Mouse (Mus musculus) spleen, adult 2 months (tissue): ENCODE data around the gene Sec24c. TPM values are rescaled to one million over a fixed set of nuclear protein-coding genes. Genes with fewer than 3 reads are reported as not detected.

ENCODE experiments used
- DNase-seq, 2 experiments: peaks; one replicate each; pipeline versions ENCODE4 v3.0.0 to v3.0.0-alpha.2; 2012 to 2021; ENCODE audit warnings: low spot score in 2 of 2, low read depth in 1 of 2
- H3K27ac ChIP-seq: fragments of 200-500 bp; 2 replicates; pipeline ENCODE4 v1.5.1; 2012; ENCODE audit warnings: low read length, inconsistent platforms; ENCODE audit not compliant: insufficient read depth
- H3K27me3 ChIP-seq: fragments of 200-500 bp; 2 replicates; pipeline ENCODE4 v1.6.1; 2012; ENCODE audit warnings: mild to moderate bottlenecking, moderate library complexity, low read length, inconsistent platforms; ENCODE audit not compliant: control insufficient read depth, insufficient read depth
- H3K36me3 ChIP-seq: fragments of 200-500 bp; 2 replicates; pipeline ENCODE4 v1.6.1; 2012; ENCODE audit warnings: mild to moderate bottlenecking, low read length, inconsistent platforms; ENCODE audit not compliant: control insufficient read depth, insufficient read depth
- H3K4me1 ChIP-seq: fragments of 200-500 bp; 2 replicates; pipeline ENCODE4 v1.6.1; 2011; ENCODE audit warnings: inconsistent platforms; ENCODE audit not compliant: control insufficient read depth, insufficient read depth, insufficient read length
- H3K4me3 ChIP-seq: fragments of 200-500 bp; 2 replicates; pipeline ENCODE4 v1.5.1; 2011; ENCODE audit warnings: mild to moderate bottlenecking, inconsistent platforms; ENCODE audit not compliant: insufficient read depth, insufficient read length; ENCODE audit errors: extremely low read depth
- CTCF ChIP-seq: fragments of 200-500 bp; IDR thresholded peaks from 2 replicates; pipeline ENCODE4 v1.5.1; 2011; ENCODE audit warnings: mild to moderate bottlenecking, inconsistent platforms; ENCODE audit not compliant: insufficient read depth, insufficient read length, insufficient replicate concordance; ENCODE audit errors: extremely low read depth
- POLR2A ChIP-seq: fragments of 200-500 bp; IDR thresholded peaks from 2 replicates; pipeline ENCODE4 v1.6.1; 2011; ENCODE audit warnings: low read depth, low read length, inconsistent platforms
- WGBS: fragments of 180-500 bp; shearing (Covaris S2); methylation state at CpG from one replicate; pipeline ENCODE4 v1.1.7; 2018; 5-methylcytosine and 5-hydroxymethylcytosine counted together
- polyA plus RNA-seq: library from polyadenylated mRNA; depleted of rRNA; stranded (reverse); fragments of >200 nt; gene quantifications from 2 replicates; pipeline ENCODE4 v1.2.3, GENCODE M21; 2012

Sec24c gene
- polyA plus RNA-seq, 1 experiment = 181 TPM

GRCm38 (mm10) chr14:20660827-20661660 lies 13.1 kb upstream of the Sec24c start:
- peak overlapping the region; percentile 28; the same call in 1 of the 2 replicates for H3K27ac ChIP-seq
- H3K4me3 ChIP-seq = peak overlapping the region; percentile 68

GRCm38 (mm10) chr14:20661661-20662331 lies 12.3 kb upstream of the Sec24c start:
- Histone ChIP-seq H3K27me3 (0 out of 2 replicates have a peak, but pooled peaks cover 2% of the 10 kb centered on the region), H3K4me1 (no peaks in the 10 kb centered on the region), H3K4me3 (peak overlapping the region; percentile 56; the same call in 1 of the 2 replicates), H3K27ac (no peak overlapping the region), H3K36me3 (no peaks in the 10 kb centered on the region)
- no peak for DNase-seq
- 64% methylated on average over 19 of the region's 19 CpGs for WGBS
- TF ChIP-seq POLR2A (no peak), CTCF (no peak)

More at GRCm38 (mm10) chr14:20660827-20661660, 13.1 kb upstream of the Sec24c start:
- Histone ChIP-seq H3K27me3 (0 out of 2 replicates have a peak, but pooled peaks cover 2% of the 10 kb centered on the region), H3K4me1 (no peaks in the 10 kb centered on the region), H3K36me3 (no peaks in the 10 kb centered on the region)
- 3% methylated on average over 52 of the region's 52 CpGs for WGBS
- peak; percentile 76; the same call in 1 of the 2 replicates for TF ChIP-seq CTCF
- no peak for TF ChIP-seq POLR2A
- DNase-seq = peak; percentile 88 to 89

GRCm38 (mm10) chr14:20662740-20663139 lies 11.4 kb upstream of the Sec24c start:
- 0 out of 2 replicates have a peak, but pooled peaks cover 2% of the 10 kb centered on the region for H3K27me3 ChIP-seq
- DNase-seq = no peak

GRCm38 (mm10) chr14:20663601-20664000 lies 10.5 kb upstream of the Sec24c start:
- 0 out of 2 replicates have a peak, but pooled peaks cover 2% of the 10 kb centered on the region for H3K27me3 ChIP-seq
- H3K27ac ChIP-seq = no peak overlapping the region
- TF ChIP-seq POLR2A (no peak), CTCF (no peak)
- no peaks in the 10 kb centered on the region for H3K4me1 ChIP-seq
- WGBS = 90% methylated on average over 2 of the region's 2 CpGs
- no peaks in the 10 kb centered on the region for H3K36me3 ChIP-seq
- H3K4me3 ChIP-seq = no peak overlapping the region
- no peak for DNase-seq

More at GRCm38 (mm10) chr14:20662740-20663139, 11.4 kb upstream of the Sec24c start:
- WGBS = 94% methylated on average over 3 of the region's 3 CpGs
- TF ChIP-seq CTCF = no peak
- no peak for TF ChIP-seq POLR2A
- Histone ChIP-seq H3K27ac (no peak overlapping the region), H3K4me3 (no peak overlapping the region), H3K4me1 (no peaks in the 10 kb centered on the region), H3K36me3 (no peaks in the 10 kb centered on the region)

GRCm38 (mm10) chr14:20664436-20664835 lies 9.7 kb upstream of the Sec24c start:
- no peak for DNase-seq
- Histone ChIP-seq H3K27me3 (0 out of 2 replicates have a peak, but pooled peaks cover 2% of the 10 kb centered on the region), H3K36me3 (no peaks in the 10 kb centered on the region), H3K27ac (no peak overlapping the region), H3K4me3 (no peak overlapping the region), H3K4me1 (no peaks in the 10 kb centered on the region)
- TF ChIP-seq POLR2A = no peak
- no peak for TF ChIP-seq CTCF
- 48% methylated on average over 3 of the region's 3 CpGs for WGBS

GRCm38 (mm10) chr14:20667469-20667868 lies 6.6 kb upstream of the Sec24c start:
- WGBS = 86% methylated on average over 1 of the region's 1 CpGs
- Histone ChIP-seq H3K27me3 (no peaks in the 10 kb centered on the region), H3K4me3 (no peak overlapping the region), H3K4me1 (no peaks in the 10 kb centered on the region), H3K36me3 (no peaks in the 10 kb centered on the region), H3K27ac (no peak overlapping the region)
- no peak for TF ChIP-seq POLR2A
- TF ChIP-seq CTCF = no peak
- DNase-seq = no peak
